Mouse (Mus musculus): ENCODE results near the gene Amot. TPM values are rescaled to one million over a fixed set of nuclear protein-coding genes. Genes with fewer than 3 reads are reported as not detected.
A peak's percentile ranks its signal among the peaks of the same experiment; 100 is the strongest.

Amot gene
- polyA plus RNA-seq (2012; rRNA removed): 10.4 and 10.8 TPM in 2 replicates

DNA sequence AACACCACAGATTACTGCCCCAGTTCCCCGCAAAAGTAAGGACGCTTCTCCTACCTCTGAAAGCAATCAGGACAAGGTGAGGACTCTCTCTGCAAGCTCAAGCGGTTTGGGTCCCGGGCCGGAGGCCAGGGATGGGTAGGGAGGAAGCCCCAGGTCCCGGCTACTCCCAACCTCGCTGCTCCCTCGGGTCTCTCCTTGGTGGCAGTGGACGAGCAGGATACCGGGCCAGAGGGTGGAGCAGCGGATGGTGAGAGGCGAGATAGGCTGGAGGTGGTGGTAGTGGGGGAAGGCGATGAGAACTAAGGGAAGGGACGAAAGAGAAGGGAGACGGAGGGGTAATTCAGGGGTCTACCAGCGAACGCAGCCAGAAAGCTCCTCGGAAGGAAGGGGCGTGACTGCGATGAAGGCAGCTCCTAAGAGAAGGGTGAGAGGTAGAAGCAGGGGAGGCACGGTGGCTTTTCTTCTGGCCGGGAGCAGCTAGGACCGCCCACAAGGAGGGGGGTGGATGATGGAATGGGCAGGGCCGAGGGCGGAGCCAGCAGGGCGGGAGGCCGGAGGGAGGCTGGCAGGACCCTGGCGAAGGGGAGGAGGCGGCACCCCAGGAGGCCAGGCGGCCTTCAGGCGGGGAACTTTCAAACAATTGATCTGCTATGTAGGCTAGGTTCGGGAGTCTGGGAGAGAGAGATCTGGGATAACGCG is at the start of gene Amot:
Gene Amot (minus strand): TSS at position 465 of the 699 bp plus-strand sequence.
- TF ChIP-seq POLR2A (IDR thresholded peaks at IDR 0.05; ENCODE audit: extremely low read depth, insufficient read depth, low read length) (peak; percentile 80), CTCF (IDR thresholded peaks at IDR 0.05; ENCODE audit: extremely low read depth, insufficient read depth, low read length) (no peak)
- Histone ChIP-seq H3K27ac (ENCODE audit: insufficient read depth, low read length) (0 out of 2 replicates have a peak within 1 kb of the TSS, but pooled peaks have one; percentile 37), H3K4me1 (ENCODE audit: control insufficient read depth, insufficient read depth, low read length) (no peaks in the 10 kb centered on the region), H3K4me3 (ENCODE audit: insufficient read depth, low read length) (peak within 1 kb of the TSS; percentile 70)

GRCm38 (mm10) chrX:145545060-145545459 is 40.1 kb upstream of the Amot start:
- Histone ChIP-seq H3K4me3 (ENCODE audit: insufficient read depth, low read length) (no peak overlapping the region), H3K27ac (ENCODE audit: insufficient read depth, low read length) (no peak overlapping the region), H3K4me1 (ENCODE audit: control insufficient read depth, insufficient read depth, low read length) (no peaks in the 10 kb centered on the region)
- no peak for TF ChIP-seq POLR2A (IDR thresholded peaks at IDR 0.05; ENCODE audit: extremely low read depth, insufficient read depth, low read length)
- no peak for TF ChIP-seq CTCF (IDR thresholded peaks at IDR 0.05; ENCODE audit: extremely low read depth, insufficient read depth, low read length)

DNA sequence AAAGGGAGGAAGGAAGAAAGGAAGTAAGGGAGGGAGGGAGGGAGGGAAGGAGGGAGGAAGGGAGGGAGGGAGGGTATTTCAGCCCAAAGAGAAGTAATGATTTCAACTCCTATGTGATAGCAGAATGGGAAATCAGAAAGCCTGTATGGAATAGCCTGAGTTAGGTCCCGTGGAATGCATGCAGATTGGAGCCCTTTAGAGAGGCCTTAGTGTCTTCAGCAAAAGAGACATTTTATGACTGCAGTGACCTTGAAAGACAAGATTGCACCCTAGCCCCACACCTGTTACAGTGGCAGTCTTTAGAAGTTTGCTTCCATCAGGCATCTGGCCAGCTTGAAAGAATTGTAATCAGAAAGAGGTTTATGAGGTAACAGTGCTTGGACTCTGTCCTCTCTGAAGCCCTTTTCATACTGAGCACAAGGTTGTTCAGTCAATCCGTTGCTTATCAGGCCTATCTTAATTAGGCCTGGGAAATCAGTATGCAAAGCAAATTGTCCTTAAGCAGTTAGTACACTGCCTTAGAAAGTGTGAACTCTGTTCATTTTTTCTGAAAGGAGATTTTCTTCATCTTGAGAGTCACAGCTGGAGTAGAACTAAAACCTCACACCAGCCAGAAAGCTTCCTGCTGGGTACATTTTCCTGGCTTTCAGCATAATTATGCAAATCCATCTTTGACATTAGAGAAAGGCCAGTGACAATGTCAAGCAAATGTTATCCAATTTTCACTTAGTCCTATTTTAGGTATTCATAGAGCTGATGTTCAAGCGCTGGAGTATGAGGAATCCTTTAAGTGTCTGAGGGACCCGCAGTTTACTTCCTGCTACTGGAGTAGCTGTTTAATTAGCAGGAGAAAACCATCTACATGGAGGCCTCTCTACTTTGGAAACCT is 38.9 kb upstream of the Amot start:
- H3K4me1 ChIP-seq (ENCODE audit: control insufficient read depth, insufficient read depth, low read length): no peaks in the 10 kb centered on the region
- TF ChIP-seq POLR2A (IDR thresholded peaks at IDR 0.05; ENCODE audit: extremely low read depth, insufficient read depth, low read length): no peak
- no peak for TF ChIP-seq CTCF (IDR thresholded peaks at IDR 0.05; ENCODE audit: extremely low read depth, insufficient read depth, low read length)
- no peak overlapping the region for H3K4me3 ChIP-seq (ENCODE audit: insufficient read depth, low read length)
- no peak overlapping the region for H3K27ac ChIP-seq (ENCODE audit: insufficient read depth, low read length)

- Histone ChIP-seq H3K27ac (ENCODE audit: insufficient read depth, low read length) (no peak overlapping the region), H3K4me1 (ENCODE audit: control insufficient read depth, insufficient read depth, low read length) (no peaks in the 10 kb centered on the region), H3K4me3 (ENCODE audit: insufficient read depth, low read length) (no peak overlapping the region)
- TF ChIP-seq POLR2A (IDR thresholded peaks at IDR 0.05; ENCODE audit: extremely low read depth, insufficient read depth, low read length) (no peak), CTCF (IDR thresholded peaks at IDR 0.05; ENCODE audit: extremely low read depth, insufficient read depth, low read length) (no peak)
Observed at GRCm38 (mm10) chrX:145541050-145541449, 36.1 kb upstream of the Amot start.

DNA sequence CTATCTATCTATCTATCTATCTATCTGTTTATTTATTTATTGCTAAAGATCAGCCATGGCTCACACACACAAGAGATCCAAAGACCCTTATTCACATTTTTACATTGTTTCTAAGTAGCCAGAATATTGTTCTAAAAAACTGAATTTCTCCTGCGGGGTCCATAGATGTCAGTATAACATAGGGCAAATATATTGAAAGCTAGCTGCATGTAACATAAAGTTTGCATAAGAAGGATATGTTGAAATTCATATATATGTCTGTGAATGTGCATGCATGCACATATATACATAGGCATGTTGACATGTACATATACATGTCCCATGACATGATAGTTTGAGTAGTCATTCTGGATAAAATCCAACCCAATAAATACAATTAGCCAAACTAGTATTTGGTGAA is 35.3 kb upstream of the Amot start:
- no peaks in the 10 kb centered on the region for H3K4me1 ChIP-seq (ENCODE audit: control insufficient read depth, insufficient read depth, low read length)
- no peak overlapping the region for H3K4me3 ChIP-seq (ENCODE audit: insufficient read depth, low read length)
- H3K27ac ChIP-seq (ENCODE audit: insufficient read depth, low read length): no peak overlapping the region
- TF ChIP-seq CTCF (IDR thresholded peaks at IDR 0.05; ENCODE audit: extremely low read depth, insufficient read depth, low read length) (no peak), POLR2A (IDR thresholded peaks at IDR 0.05; ENCODE audit: extremely low read depth, insufficient read depth, low read length) (no peak)

DNA sequence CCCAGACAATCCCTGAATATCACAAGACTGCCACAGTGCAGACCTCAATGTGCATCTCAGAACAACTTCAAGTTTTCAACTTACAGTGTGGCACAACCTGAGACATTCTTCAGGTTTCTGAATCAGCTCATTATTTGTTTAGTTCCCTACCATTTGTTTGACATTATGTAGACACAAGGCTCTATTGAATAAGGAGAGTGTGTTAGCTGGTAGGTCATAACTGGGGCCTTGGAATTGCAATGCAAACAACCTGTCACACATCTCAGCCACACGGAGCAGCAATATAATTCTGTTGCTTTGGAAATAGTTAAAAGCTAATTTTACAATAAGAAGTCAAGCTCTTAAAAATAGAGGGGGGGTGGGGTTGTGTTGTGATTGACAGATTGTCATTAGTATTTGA is 24.6 kb upstream of the Amot start:
- Histone ChIP-seq H3K27ac (ENCODE audit: insufficient read depth, low read length) (no peak overlapping the region), H3K4me1 (ENCODE audit: control insufficient read depth, insufficient read depth, low read length) (no peaks in the 10 kb centered on the region), H3K4me3 (ENCODE audit: insufficient read depth, low read length) (no peak overlapping the region)
- TF ChIP-seq CTCF (IDR thresholded peaks at IDR 0.05; ENCODE audit: extremely low read depth, insufficient read depth, low read length) (no peak), POLR2A (IDR thresholded peaks at IDR 0.05; ENCODE audit: extremely low read depth, insufficient read depth, low read length) (no peak)

DNA sequence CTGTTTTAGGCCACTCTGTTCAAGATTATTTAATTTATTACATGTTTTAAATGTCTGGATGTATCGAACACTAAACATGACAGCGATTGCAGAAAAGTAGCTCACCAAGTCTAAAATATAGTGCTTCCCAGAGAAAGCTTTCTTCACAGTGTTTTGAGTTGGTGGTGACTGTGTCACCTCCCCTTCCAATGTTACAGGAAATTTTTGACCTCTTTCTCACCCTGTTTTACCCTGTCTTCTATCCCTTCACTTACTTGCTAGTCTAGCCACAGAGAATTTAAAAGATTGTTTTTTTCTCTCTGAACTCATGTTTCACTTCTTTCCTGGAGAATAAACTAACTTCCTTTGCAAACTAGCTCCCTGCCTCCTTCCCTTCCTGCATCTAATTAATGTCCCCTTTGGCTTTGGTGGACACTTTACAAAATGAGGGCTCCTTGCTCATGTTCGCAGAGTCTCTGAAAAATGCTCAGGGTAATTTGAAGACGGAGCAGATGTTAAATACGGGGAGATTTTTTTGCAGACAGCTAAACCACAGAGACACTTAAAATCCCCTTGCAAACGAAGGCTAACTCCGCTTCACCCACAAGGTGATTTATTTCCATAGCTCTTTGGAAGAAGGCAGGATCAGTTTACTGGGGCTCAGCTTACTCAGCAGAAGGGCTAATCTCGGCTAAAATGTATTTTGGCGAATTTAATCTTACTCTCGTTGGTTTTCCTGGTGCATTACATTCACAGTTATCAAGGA is 11.5 kb upstream of the Amot start:
- Histone ChIP-seq H3K4me1 (ENCODE audit: control insufficient read depth, insufficient read depth, low read length) (no peaks in the 10 kb centered on the region), H3K4me3 (ENCODE audit: insufficient read depth, low read length) (no peak overlapping the region), H3K27ac (ENCODE audit: insufficient read depth, low read length) (no peak overlapping the region)
- TF ChIP-seq CTCF (IDR thresholded peaks at IDR 0.05; ENCODE audit: extremely low read depth, insufficient read depth, low read length) (no peak), POLR2A (IDR thresholded peaks at IDR 0.05; ENCODE audit: extremely low read depth, insufficient read depth, low read length) (no peak)

DNA sequence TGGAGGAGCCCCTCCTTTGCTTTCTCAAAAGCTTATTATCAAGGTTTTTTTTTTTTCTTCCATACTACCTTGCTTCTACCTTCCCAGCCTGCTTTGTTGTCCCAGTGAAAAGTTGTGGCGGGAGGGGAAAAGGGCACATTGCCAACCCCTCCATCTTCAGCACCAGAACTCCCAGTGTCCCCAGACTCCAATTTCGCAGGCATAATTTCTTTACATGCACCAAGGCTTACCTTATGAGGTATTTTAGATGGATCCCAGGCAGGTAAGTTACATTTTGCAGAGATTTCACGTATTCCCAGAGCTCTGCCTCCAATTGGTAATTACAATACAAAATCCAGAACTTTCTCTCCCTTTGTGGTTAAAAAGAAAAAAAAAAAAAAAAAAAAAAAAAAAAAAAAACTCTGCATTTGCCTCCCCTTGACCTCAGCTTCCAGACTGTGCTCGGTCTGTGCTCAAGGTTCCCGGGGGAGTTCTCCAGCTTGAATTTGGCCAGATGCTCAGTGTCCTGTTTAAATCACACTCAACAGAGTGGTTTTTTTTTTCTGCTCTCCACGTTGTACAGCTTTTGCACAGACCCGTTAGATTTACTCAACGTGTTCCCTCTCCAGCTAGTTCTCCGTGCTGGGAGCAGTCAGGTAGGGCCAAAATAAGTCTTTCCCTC is 10.6 kb upstream of the Amot start:
- no peaks in the 10 kb centered on the region for H3K4me1 ChIP-seq (ENCODE audit: control insufficient read depth, insufficient read depth, low read length)
- H3K27ac ChIP-seq (ENCODE audit: insufficient read depth, low read length): no peak overlapping the region
- no peak overlapping the region for H3K4me3 ChIP-seq (ENCODE audit: insufficient read depth, low read length)
- TF ChIP-seq POLR2A (IDR thresholded peaks at IDR 0.05; ENCODE audit: extremely low read depth, insufficient read depth, low read length): no peak
- TF ChIP-seq CTCF (IDR thresholded peaks at IDR 0.05; ENCODE audit: extremely low read depth, insufficient read depth, low read length): no peak

DNA sequence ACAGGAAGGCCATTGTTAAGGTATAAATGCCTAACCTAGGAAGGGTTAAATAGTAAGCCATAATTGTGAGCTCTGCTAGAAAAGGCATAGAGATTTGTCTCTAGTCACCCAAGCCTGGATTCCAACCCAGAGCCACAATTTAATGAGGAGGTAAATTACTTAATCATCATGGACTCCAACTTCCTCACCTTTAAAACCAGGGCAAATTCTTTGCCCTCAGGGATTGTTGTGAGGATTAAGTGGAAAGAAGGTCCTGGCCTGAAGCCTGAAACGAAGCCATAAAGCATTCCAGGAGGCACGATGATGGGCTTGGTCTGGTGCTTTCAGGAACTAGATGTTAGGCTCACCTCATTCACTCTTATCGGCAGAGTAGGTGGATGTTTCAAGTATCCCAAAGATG is 5.7 kb upstream of the Amot start:
- H3K4me1 ChIP-seq (ENCODE audit: control insufficient read depth, insufficient read depth, low read length): no peaks in the 10 kb centered on the region
- TF ChIP-seq POLR2A (IDR thresholded peaks at IDR 0.05; ENCODE audit: extremely low read depth, insufficient read depth, low read length): no peak
- no peak for TF ChIP-seq CTCF (IDR thresholded peaks at IDR 0.05; ENCODE audit: extremely low read depth, insufficient read depth, low read length)
- no peak overlapping the region for H3K27ac ChIP-seq (ENCODE audit: insufficient read depth, low read length)
- no peak overlapping the region for H3K4me3 ChIP-seq (ENCODE audit: insufficient read depth, low read length)

Data from cortical plate, adult 2 months (tissue).